Mouse (Mus musculus) heart, adult 18-20 months (tissue): ENCODE measurements around the gene Slc22a18. TPM values are rescaled to one million over a fixed set of nuclear protein-coding genes. Genes with fewer than 3 reads are reported as not detected.

Experiments used
- DNase-seq, 2 experiments: peaks; one replicate each; pipeline ENCODE4 v3.0.0; 2021 to 2022; ENCODE audit warnings: mixed read lengths in 1 of 2
- total RNA-seq, 2 experiments: library from RNA; stranded (reverse); gene quantifications; 2 replicates each; pipeline ENCODE4 v1.2.3; 2021

The Slc22a18 gene
- total RNA-seq, 2 experiments from 2014 or later, result 0.50 to 0.87 TPM

GRCm38 (mm10) chr7:143463865-143464415, 9.6 kb upstream of the Slc22a18 start:
- peak; percentile 80 to 94 for DNase-seq

DNA sequence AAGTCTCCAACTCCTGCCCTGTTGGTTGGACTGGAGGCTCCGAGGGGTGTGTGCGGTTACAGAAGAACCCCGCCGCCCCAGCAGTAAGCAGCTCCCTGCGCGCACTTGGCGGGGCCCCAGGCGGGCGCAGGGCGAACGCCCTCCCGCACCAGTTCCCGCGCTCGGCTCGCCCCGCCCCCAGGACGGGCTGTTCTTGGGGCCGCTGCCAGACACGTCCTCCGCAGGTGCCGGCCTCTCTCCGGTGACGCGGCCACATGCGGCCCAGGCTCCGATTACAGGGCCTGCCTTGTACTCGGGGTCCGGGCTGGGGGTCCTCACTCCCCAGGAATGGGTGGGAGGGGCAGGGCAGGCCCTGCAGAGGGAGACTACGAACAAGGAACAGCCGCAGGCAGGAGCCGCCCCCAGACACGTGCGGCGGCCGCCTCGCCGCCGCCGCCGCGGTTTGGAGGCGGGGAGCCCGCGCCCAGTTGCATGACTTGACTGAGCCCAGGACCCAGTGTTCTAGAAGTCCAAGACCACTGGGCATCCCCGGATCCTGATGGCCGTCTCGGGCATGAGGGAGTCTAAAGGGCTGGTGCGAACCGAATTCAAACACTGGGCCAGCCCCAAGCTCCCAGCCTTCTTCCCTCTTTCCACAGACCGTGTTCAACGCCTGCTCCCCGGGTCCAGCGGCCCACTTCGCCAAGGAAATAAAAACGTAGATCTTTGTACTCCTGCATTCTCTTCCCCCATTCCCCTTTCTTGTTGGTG, 8.6 kb upstream of the Slc22a18 start:
- peak; percentile 48 to 64 for DNase-seq

DNA sequence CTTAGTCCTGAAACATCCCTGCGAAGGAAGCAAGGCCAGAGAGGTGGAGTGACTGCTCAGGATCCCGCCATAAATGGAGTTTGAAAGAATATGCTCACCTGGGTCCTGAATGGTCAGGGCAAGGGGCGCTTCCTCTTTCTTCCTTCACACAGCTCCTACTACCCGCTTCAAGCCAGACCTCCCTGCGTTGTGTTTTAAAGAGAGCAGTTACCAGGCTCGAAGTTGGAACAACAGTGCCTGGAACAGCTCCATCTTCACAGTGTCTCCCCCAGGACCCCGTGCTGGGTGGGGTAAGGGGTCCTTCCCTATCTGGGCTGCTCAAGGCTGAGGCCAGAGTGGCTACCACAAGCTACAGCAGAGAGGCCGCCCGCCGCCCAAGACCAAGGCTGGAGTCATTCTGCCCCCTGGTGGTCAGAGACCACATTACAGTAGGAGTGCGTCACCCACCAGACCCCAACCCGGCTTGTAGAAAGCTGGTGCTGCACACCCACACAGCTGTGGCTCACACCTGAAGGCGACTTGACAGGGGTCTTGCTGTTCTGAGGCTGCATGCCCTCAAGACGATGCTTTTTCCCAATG, 7.3 kb upstream of the Slc22a18 start:
- peak; percentile 72 to 92 for DNase-seq

- no peak for DNase-seq
These were observed 5.8 kb upstream of the Slc22a18 start for GRCm38 (mm10) chr7:143467714-143468113.

GRCm38 (mm10) chr7:143469946-143470345, 3.6 kb upstream of the Slc22a18 start:
- DNase-seq, result peak; percentile 75 to 88

- no peak for DNase-seq
These were observed 1.3 kb downstream of the Slc22a18 start for GRCm38 (mm10) chr7:143474811-143475210.

GRCm38 (mm10) chr7:143475876-143476275, 2.3 kb downstream of the Slc22a18 start:
- no peak for DNase-seq

DNA sequence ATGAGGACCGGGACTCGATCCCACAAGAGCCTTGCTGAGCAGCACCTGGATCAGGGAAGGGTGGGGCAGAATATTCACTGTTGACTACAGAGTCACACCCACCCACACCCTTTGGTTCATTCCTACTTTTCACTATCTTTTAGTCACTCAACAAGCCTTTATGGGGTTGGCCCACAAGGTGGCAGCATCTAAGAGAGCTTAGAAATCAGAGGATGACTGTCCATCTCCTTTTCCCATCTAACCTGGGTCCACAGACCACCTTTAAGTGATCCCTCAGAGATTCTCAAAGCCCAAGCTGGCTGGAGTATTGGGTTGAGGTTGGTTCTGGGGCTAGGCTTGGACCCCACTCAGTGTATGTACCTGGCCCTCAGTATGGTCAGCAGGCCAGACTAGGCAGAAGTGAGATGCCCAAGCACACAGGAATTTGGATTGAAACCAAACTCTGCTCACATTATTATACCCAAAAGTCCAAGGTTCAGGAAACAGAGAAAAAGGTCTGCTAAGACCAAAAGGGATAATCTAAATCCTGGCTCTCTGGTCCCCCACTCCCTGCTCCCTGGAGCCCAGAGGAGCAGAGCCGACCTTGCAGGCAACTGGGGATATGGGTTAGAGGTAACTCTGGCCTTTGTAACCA, 3.3 kb downstream of the Slc22a18 start:
- DNase-seq, result no peak

DNA sequence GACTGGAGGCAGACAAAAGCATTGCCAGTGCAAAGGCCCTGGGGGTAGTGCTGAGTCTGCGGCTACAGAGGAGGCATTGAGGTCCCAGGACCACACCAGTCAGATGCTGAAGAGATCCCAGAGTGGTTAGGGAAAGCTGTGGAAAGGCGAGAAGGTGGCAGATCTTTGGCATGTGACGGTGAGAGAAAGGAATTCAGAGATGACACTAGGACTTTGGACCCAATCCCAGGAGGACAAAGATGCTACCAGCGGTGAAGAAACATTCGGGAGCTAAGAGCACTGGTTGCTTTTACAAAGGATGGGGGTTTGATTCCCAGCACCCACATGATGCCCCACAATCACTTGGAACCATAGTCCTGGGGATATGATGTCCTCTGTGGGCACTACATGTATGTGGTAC, 4.3 kb downstream of the Slc22a18 start:
- DNase-seq, result no peak

DNA sequence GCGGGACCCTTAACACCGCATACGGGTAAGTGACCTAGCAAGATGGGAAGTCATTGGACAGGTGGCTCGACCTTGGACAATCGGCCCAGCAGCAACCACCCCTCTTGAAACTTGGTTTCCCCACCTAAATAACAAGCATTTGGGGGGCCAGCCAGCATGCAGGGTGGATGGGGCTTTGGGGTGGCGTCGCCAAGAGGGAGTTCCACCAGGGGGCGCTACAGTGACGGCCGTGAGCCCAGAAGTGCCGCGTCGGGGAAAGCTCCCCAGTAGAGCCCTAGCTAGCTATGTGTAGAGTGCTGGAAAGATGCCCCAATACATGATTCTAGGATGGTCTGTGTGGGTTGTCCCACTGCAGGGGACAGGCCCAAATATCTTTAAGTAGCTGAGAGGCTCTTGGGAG, 7.0 kb downstream of the Slc22a18 start:
- peak; percentile 47 to 78 for DNase-seq

GRCm38 (mm10) chr7:143481806-143482387, 8.4 kb downstream of the Slc22a18 start:
- no peak for DNase-seq

- DNase-seq, result no peak
These were observed 9.0 kb downstream of the Slc22a18 start for GRCm38 (mm10) chr7:143482541-143482940.

DNA sequence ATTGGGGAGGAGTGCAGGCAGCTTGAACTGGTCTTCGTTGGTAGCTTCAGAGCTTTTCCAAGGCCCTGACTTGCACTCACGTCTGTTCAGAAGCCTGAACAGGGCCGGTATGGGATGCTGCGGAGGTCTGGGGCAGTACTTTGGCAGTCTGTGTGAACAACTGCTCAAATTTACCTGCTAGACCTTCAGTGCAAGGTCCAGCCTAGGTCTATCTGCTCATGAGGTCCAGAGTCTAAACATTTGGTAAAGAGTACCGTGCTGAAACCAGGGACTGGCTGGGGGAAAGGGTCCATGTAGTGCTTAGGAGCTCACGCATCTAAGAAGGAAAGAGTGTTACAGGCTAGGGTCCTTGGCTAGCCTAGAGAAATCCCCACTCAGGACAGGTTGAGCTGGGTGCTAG, 16.2 kb downstream of the Slc22a18 start:
- DNase-seq, result no peak

- no peak for DNase-seq
These were observed 20.1 kb downstream of the Slc22a18 start for GRCm38 (mm10) chr7:143493616-143494126.

DNA sequence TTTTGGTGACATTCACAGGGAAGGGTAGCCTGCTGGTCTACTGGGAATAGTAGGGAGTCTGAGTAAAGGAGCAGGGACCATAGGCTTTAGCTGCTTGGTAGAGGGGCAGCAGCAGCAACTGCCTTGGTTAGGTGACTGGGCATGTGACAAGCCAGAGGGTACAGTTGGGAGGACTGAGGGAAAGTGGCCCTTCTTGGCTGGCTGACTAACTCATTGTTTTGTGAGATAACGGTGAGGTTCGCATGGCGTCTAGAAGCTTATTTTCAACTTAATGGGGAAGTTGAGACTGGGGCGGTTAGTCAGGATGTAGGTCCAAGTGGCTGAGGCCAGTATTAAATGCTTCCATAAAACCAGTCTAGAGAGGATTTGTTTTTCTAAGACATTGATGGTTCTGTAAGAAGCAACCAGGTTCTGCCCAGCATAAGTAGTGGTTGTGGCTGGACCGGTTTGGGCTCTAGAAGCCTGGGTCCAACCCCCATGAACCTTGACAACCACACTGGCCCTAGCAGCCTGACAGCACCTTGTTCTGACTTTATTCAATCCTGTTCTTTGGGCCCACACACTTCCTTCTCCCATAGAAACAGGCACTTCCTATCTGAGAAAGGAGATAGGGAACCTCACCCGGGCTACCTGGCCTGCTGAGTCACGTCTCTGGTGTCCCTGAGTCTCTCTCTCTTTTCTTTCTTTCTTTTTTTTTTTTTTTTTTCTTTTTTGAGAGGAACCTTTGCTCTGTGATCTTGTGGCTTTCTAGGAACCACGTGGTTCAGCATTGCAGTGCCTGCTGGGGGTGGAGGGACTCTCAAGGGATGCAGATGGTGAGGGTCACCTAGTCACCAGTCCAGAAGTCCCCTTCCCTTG, 21.8 kb downstream of the Slc22a18 start:
- no peak for DNase-seq

- DNase-seq, result no peak
These were observed 25.0 kb downstream of the Slc22a18 start for GRCm38 (mm10) chr7:143498584-143498983.

- peak; percentile 12 to 19 for DNase-seq
These were observed 27.4 kb downstream of the Slc22a18 start for GRCm38 (mm10) chr7:143500912-143501311.

GRCm38 (mm10) chr7:143501643-143502417, 28.3 kb downstream of the Slc22a18 start:
- DNase-seq, result peak; percentile 57 to 67

DNA sequence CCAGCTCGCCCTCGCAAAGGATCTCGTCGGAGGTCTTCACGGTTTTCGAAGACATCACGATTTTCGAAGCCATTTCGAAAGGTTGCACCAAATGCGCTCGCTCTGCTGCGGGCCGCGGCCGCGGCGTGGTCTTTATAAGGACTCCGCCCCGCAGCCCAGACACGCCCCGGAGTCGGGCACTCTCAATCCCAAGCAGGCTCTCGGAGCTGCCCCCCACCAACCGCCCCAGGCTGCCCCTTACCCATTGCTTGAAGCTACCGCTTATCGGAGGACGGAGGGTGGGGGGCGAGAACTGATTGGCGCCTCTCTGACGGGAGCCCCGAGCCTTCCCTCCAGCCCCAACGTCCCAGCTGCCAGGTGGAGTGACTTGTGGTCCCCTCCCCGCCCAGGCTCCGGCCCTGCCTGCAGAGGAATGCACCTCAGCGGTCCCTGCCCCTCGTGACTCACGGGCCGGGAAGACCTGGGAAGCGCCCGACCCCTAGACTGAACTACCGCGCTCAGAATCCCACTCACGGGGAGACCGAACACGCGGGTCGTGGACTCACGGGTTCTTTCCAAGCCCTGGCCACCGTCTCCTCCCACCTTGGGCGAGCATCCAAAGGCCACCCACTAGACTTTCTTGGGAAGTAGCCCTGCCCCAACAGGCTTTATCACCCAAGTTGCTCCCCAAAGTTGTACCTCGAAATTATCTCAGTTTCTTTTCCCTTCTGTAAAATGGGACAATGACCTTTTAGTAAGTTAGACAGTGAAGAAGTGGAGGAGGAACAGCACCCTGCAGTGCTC, 29.1 kb downstream of the Slc22a18 start, which contains the start of gene Phlda2:
TSS of gene Phlda2 (minus strand) at position 733 of the 783 bp plus-strand sequence.
- peak in 1 of 2 experiments; percentile 31 for DNase-seq

DNA sequence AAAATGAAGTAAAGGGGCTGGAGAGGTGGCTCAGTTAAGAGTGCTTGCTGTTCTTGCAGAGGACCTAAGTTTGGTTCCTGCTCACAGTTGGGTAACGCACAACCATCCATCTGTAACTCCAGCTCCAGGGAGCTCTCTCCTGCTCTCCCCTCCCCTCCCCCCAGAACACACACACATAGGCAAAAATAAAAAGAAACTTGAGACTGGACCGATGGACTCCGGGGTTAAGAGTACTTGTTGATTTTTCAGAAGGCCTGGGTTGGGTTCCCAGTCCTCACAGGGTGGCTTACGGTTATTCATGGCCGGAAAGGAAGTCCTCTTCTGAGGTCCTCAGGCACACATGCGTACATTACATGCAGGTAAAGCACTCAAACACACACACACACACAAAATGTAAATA, 30.4 kb downstream of the Slc22a18 start:
- DNase-seq, result no peak
